Mouse (Mus musculus) E14TG2a.4 (cell line): Measurements from ENCODE around the gene Bcl2l1.

Source experiments
- CTCF ChIP-seq: conservative IDR thresholded peaks from 2 replicates; pipeline ENCODE4 v1.5.1; 2014; ENCODE audit warnings: low read length
- POU5F1 ChIP-seq: IDR thresholded peaks from 2 replicates; pipeline ENCODE4 v1.6.1; 2014; ENCODE audit warnings: low read length, borderline replicate concordance

- TF ChIP-seq CTCF: no peak
- no peak for TF ChIP-seq POU5F1
Measured at GRCm38 (mm10) chr2:152820369-152820768, 11.2 kb downstream of the Bcl2l1 start.
